Mouse (Mus musculus) liver (tissue): ENCODE results near the gene Pnpla2.
A peak's percentile ranks its signal among the peaks of the same experiment; 100 is the strongest.
"Not testable (repeated sequence)": the region's sequence is repeated elsewhere in the genome, so short reads cannot be mapped to it uniquely, and the experiment has no call there.

Source experiments
- DNase-seq: peaks from one replicate; pipeline ENCODE4 v3.0.0-alpha.2; 2020; ENCODE audit warnings: mixed read lengths

The Pnpla2 gene

GRCm38 (mm10) chr7:141432186-141432611 is 22.8 kb upstream of the Pnpla2 start:
- no peak for DNase-seq

GRCm38 (mm10) chr7:141432741-141433516 is 22.1 kb upstream of the Pnpla2 start:
- no peak for DNase-seq

DNA sequence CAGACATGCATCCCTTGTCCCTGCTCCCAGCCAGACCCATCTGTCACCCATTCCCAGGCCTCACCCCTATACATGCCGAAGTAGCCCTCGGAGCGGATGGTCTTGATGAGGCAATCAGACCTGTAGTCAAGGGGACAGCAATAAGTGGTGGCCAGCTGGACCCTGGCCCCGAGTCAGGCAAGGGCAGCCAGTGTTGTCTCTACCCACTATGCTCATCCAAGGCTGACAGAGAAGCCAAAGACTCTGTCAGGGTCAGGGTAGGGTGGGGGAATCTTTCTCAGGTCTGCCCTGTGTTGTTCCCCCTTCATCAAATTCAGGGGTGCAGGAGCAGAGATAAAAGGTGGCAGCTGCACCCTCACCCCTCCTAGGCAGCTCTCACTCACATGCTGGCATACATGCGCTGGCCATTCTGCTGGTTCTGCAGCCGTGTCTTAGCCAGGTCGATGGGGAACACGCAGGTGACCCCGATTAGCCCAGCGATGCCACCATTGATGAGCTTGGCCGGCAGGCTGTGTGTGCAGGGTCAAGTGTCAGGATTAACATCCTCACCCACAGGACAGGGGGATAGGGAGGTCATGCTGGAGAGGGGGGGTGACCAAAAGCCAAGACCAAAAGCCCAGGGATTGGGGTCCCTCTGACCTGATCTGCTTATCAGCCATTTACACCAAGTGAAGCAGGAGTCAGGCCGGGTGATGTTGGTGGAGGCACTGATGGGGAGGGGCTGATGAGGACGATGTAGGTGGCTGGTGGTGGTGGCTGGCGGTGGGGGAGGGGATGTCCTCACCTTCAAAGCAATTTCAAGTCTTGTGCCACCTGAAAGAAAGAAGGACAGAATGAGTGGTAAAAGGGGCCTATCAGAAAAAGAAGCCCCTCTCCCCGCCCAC is 21.2 kb upstream of the Pnpla2 start:
- DNase-seq, result no peak

DNA sequence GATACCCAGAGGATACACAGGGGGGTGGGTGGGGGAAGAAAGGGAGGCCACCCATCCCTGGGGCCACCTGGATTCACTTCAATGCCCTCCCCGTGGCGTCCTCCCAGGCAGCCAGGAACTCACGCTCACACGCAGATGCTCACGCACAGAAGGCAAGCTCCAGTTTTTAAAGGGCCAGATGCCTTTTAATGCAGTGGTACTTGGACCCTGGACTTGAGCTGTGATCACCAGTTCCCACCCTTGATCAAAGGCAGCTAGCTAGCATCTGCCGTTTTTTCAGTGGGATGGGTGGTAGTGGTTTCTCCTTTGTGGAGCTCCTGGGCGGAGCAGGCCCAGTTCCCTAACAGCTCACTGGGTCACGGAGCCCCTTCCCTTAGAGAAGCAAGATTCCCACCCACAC is 20.5 kb upstream of the Pnpla2 start:
- DNase-seq, result no peak

- peak; percentile 87 for DNase-seq
These were observed 19.7 kb upstream of the Pnpla2 start for GRCm38 (mm10) chr7:141435129-141435855.

DNA sequence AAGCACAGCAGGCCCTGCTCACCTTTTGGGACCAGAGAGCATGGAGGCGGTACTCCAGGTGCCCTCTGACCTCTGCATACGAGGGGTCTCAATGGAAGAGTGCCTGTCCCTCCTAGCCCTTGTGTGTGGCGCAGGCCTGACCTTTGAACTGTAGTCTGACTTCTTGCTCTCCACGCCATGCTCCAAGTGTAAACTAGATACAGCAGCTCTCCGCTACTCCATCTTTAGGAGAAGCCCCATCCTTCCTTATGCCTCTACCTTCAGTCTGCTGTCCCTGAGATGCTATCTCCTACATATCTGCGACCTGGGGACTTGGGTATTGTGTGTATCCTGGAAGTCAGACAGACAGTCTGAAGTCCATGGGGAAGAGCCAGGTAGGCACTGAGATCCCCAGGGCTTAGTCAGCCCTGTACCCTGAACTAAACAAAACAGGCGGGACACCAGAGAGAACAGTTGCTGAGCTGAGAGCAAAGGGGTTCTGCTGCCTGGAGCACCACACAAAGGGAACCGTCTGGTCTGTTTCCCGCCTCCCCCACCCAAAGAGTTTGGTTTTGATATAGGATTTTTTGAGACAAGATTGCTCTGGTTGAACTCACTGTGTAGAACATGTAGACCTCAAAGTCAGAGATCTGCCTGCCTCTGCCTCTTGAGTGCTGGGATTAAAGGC is 19.0 kb upstream of the Pnpla2 start:
- no peak for DNase-seq

DNA sequence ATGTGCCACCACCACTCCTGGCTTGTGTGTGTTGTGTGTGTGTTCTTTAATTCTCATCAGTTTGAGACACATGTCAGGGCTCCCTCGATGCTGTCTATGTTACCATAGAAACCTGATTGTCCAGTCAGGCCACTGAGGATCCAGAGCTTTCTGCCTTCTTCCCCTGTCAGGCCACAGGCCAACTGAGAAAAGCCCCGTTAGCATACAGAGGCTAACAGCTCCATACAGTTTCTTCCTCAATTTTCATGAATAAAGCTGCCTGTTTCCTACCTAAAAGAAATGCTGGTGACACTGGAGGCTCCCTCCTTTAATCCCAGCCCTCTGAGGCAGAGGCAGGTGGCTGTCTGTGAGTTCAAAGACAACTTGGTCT is 18.5 kb upstream of the Pnpla2 start:
- no peak for DNase-seq

DNA sequence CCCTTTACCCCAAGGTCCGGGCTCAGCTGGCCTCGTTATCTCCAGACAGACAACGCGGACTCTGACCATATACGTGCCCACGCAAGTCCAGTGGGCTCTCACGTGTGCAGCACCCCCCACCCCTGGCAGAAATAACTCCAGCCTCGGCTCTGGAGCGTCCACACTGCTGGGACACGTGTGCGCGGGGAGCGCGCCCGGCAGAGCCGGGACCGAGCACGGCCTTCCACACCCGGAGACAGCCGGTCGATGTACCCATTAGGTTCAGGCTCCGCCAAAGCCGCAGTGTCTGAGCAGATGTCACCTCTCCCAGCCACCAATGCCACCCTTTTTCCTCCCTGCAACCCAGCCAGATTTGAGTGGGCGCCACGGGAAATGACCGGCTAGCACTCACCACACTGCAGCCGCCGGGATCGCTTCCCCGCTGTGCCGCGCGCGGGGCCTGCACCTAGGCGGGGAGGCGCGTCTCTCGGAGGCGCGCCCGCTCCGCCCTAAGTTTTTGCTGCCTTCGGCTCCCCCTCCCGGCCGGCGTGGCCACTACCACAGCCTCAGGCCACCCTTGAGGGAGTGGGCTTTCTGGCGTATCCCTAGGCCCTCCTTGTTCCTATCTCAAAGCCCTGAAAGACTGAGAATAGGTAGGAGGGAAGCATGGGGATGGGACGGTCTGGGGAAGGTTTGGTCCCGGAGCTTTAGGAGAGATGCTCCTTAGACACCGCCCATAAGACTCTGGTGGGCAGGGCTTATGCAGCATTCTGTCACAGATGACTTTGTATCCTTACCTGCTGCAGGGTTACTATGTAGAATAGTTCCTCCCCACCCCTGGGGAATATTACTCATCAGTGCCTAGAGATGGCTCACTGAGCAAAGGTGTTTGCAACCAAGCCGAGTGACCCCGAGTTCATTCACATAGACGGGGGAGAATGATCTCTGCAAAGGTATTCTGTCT is 17.5 kb upstream of the Pnpla2 start, which contains the start of gene Slc25a22:
Slc25a22 (minus strand) TSS at position 715 of the 943 bp plus-strand sequence.
- DNase-seq, result peak; percentile 82

- no peak for DNase-seq
These were observed 16.6 kb upstream of the Pnpla2 start for GRCm38 (mm10) chr7:141438201-141438968.

DNA sequence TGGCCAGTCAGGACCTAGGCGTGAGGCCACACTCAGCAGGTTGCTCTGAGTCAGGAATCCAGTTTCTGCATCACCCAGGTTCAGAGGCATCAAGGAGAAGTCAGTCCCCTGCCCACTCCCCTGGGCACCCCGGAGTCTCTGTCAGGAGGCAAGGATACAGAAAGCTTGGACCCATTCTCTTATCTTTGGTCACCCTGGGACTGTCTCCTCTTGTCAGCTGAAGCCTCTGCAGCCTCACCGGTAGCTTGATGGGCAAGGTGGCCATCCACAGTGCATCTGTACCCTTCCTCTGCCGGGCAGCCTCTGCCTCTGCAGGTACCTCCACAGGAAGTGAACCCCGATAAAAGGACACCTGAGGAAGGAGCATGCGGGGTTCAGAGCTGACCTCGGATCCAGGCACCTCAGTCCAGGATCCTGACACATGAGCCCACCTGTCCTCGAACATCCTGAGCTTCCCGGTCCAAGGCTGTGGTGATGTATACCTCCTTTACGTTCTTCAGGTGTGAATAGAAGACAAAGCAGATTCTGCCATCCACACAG is 15.8 kb upstream of the Pnpla2 start:
- DNase-seq, result no peak

- no peak for DNase-seq
These were observed 15.2 kb upstream of the Pnpla2 start for GRCm38 (mm10) chr7:141439811-141440210.

DNA sequence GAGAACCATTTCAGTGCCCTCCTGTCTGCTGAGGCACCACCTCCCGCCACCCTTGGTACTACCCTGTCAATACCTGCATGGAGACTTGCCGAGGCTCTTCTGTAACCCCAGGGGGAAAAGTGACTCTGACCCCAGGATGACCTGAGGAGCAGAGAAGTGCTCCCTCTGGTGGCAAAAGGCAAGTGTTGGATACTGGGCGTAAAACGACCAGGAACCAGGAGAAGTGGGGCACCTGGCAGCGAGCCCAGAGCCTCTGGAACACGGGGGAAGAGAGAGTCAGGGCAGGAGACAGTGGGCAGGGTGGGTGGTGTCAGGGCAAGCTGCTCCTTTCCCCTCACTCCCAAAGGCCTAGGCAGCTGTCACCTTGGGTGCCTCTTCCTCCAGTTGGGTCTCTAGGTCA is 14.4 kb upstream of the Pnpla2 start:
- peak; percentile 48 for DNase-seq

DNA sequence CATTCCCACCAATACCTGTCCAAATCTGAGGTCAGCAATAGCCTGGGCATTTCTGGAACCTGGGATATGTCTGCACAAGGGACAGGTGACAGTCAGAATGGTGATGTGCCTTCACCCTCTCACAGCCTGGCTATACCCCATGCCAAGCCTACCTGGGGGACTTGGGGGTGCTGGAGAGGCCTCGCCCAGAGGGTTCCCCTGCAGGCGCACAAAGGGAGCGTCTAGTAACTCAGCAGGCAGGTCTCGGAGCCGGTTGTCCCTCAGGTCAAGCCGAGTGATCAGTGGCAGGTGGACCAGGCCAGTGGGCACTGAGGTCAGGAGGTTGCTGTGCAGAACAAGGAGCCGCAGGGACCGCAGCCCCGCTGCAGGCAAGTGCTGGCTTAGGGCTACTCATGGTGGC is 13.5 kb upstream of the Pnpla2 start:
- DNase-seq, result no peak

- DNase-seq, result no peak
These were observed 12.8 kb upstream of the Pnpla2 start for GRCm38 (mm10) chr7:141442199-141442598.

- DNase-seq, result peak; percentile 52
These were observed 11.7 kb upstream of the Pnpla2 start for GRCm38 (mm10) chr7:141443081-141443821.

- peak; percentile 87 for DNase-seq
These were observed 11.2 kb upstream of the Pnpla2 start, which contains the start of gene Pidd1 for GRCm38 (mm10) chr7:141443828-141444237. Gene Pidd1, minus strand, starts transcription at chr7:141444025.

- DNase-seq, result not testable (repeated sequence)
These were observed 8.6 kb upstream of the Pnpla2 start for GRCm38 (mm10) chr7:141446374-141446773.

- DNase-seq, result peak; percentile 93
These were observed 7.6 kb upstream of the Pnpla2 start, which contains the start of gene Rplp2 for GRCm38 (mm10) chr7:141447110-141447991. Gene Rplp2, plus strand, starts transcription at chr7:141447370.
